In genomic region chr13:83649795-83650476, GRCm38 (mm10) we compare ENCODE assay signal across 10 mouse cellular contexts.
DNase-seq lines count a peak whose midpoint lies in the region; ATAC-seq and TF ChIP-seq lines count a peak whose summit lies in the region.
"Had no signal": no experiment of that assay in that cellular context is flagged by ENCODE, and none has a peak within 500 bp of the region (broad histone marks: within the 10 kb centered on the region; RNA-seq: fewer than 3 reads in every experiment).

No protein-coding gene starts in this region.

- H3K27ac ChIP-seq in heart, adult 2 months: peak overlapping the region; percentile 36
- H3K27ac ChIP-seq in heart, embryonic 10.5 days: no peak overlapping the region
- no peak overlapping the region; the same call in 1 of the 2 replicates for H3K27ac ChIP-seq in liver, postnatal 0 days (ENCODE audit: low read depth)
- H3K27ac ChIP-seq in midbrain, embryonic 14.5 days (replicated peaks; ENCODE audit: low read depth, low read length): no peak overlapping the region
- H3K27ac ChIP-seq: midbrain, embryonic 12.5 days had no signal

- ATAC-seq in liver, postnatal 0 days: peak; percentile 78
- ATAC-seq in midbrain, embryonic 14.5 days (ENCODE audit: low FRiP score, low TSS enrichment): no peak

- intact Hi-C loops in heart, adult 2 months (cut with DNase I): loop anchor here (5.0 to 10.0 kb wide), 3 partner anchors 33 to 1155 kb away; no protein-coding TSS in a partner anchor
- intact Hi-C loops in left cerebral cortex, postnatal 4 days (cut with DNase I): no loop called here

- WGBS in heart, adult 2 months: 74% methylated on average over 12 of the region's 12 CpGs
- WGBS in heart, embryonic 10.5 days: 78% methylated on average over 12 of the region's 12 CpGs
- WGBS in liver, postnatal 0 days (ENCODE audit: insufficient replicate concordance): 49% methylated on average over 12 of the region's 12 CpGs
- 87% methylated on average over 12 of the region's 12 CpGs for WGBS in midbrain, embryonic 14.5 days

- H3K9ac ChIP-seq in heart, adult 2 months (ENCODE audit: low read depth, low read length): no peak overlapping the region
- H3K9ac ChIP-seq in liver, postnatal 0 days (replicated peaks): no peak overlapping the region
- H3K9ac ChIP-seq in midbrain, embryonic 14.5 days (replicated peaks; ENCODE audit: low read length): no peak overlapping the region
- H3K9ac ChIP-seq: midbrain, embryonic 12.5 days had no signal

- H3K79me2 ChIP-seq in heart, adult 2 months (replicated peaks; ENCODE audit: control insufficient read depth, insufficient read depth, low read length): no peaks in the 10 kb centered on the region

- peak in 1 of 2 experiments; percentile 21 for DNase-seq in heart, adult 2 months
- no peak for DNase-seq in heart, embryonic 10.5 days (ENCODE audit: low spot score)
- DNase-seq in 416B (ENCODE audit: low read depth): peak; percentile 84
- DNase-seq in c-Kit-positive CD71-negative TER-119-negative erythroid progenitor cells, embryonic 14.5 days (ENCODE audit: low read depth): peak; percentile 40
- DNase-seq in liver, postnatal 0 days: no peak
- DNase-seq in midbrain, embryonic 14.5 days: no peak
- DNase-seq in left cerebral cortex, postnatal 4 days: no peak
- DNase-seq in testis, postnatal 14 days (ENCODE audit: low spot score): no peak
- DNase-seq: cerebellum, adult 8-10 months had no signal

- no peaks in the 10 kb centered on the region for H3K9me3 ChIP-seq in heart, embryonic 10.5 days
- no peaks in the 10 kb centered on the region for H3K9me3 ChIP-seq in liver, postnatal 0 days (ENCODE audit: low read length)
- no peaks in the 10 kb centered on the region for H3K9me3 ChIP-seq in midbrain, embryonic 14.5 days (ENCODE audit: control insufficient read depth, low read length)
- H3K9me3 ChIP-seq: midbrain, embryonic 12.5 days had no signal

- H3K27me3 ChIP-seq in heart, adult 2 months (ENCODE audit: control insufficient read depth, insufficient read depth, low read length): no peaks in the 10 kb centered on the region
- H3K27me3 ChIP-seq in heart, embryonic 10.5 days (ENCODE audit: insufficient read depth, poor library complexity, severe bottlenecking): no peaks in the 10 kb centered on the region
- no peaks in the 10 kb centered on the region for H3K27me3 ChIP-seq in liver, postnatal 0 days (ENCODE audit: insufficient read depth, low read length)
- H3K27me3 ChIP-seq in midbrain, embryonic 14.5 days (ENCODE audit: control insufficient read depth, insufficient read depth, low read length): no peaks in the 10 kb centered on the region

- TF ChIP-seq EP300 in heart, adult 2 months (IDR thresholded peaks at IDR 0.05; ENCODE audit: insufficient read depth, low read depth, low read length): no peak
- no peak for TF ChIP-seq EP300 in liver, postnatal 0 days (IDR thresholded peaks at IDR 0.05; ENCODE audit: low read depth)

- H3K4me1 ChIP-seq in heart, adult 2 months (ENCODE audit: control insufficient read depth, insufficient read depth, low read length): peaks cover 4% of the 10 kb centered on the region
- 0 out of 2 replicates have a peak, but pooled peaks cover 5% of the 10 kb centered on the region for H3K4me1 ChIP-seq in heart, embryonic 10.5 days
- H3K4me1 ChIP-seq in liver, postnatal 0 days (ENCODE audit: insufficient read depth): no peaks in the 10 kb centered on the region
- peaks cover 5% of the 10 kb centered on the region; the same call in 1 of the 2 replicates for H3K4me1 ChIP-seq in midbrain, embryonic 14.5 days (ENCODE audit: control insufficient read depth, insufficient read depth, low read length)
- H3K4me1 ChIP-seq: midbrain, embryonic 12.5 days had no signal

- no peak overlapping the region for H3K4me3 ChIP-seq in heart, adult 2 months
- H3K4me3 ChIP-seq in heart, embryonic 10.5 days: no peak overlapping the region
- no peak overlapping the region for H3K4me3 ChIP-seq in liver, postnatal 0 days (ENCODE audit: low read depth, low read length)
- no peak overlapping the region for H3K4me3 ChIP-seq in midbrain, embryonic 14.5 days (replicated peaks; ENCODE audit: low read depth, low read length)
- H3K4me3 ChIP-seq: midbrain, embryonic 12.5 days had no signal

- no peak for TF ChIP-seq POLR2A in heart, adult 2 months (IDR thresholded peaks at IDR 0.05; ENCODE audit: insufficient read depth, low read depth, low read length)

- H3K36me3 ChIP-seq in heart, adult 2 months (ENCODE audit: control insufficient read depth, insufficient read depth, low read length): peaks cover 15% of the 10 kb centered on the region
- peaks cover 7% of the 10 kb centered on the region; the same call in 1 of the 2 replicates for H3K36me3 ChIP-seq in heart, embryonic 10.5 days
- no peaks in the 10 kb centered on the region for H3K36me3 ChIP-seq in liver, postnatal 0 days (replicated peaks; ENCODE audit: insufficient read depth, low read length)
- no peaks in the 10 kb centered on the region for H3K36me3 ChIP-seq in midbrain, embryonic 14.5 days (ENCODE audit: control insufficient read depth, insufficient read depth, low read length)
- H3K36me3 ChIP-seq: midbrain, embryonic 12.5 days had no signal

- H3K4me2 ChIP-seq in liver, postnatal 0 days (ENCODE audit: low read depth, low read length): 0 out of 2 replicates have a peak overlapping the region, but pooled peaks have one; percentile 24
- H3K4me2 ChIP-seq in midbrain, embryonic 14.5 days (ENCODE audit: low read length): no peak overlapping the region
- H3K4me2 ChIP-seq: midbrain, embryonic 12.5 days had no signal

- TF ChIP-seq CTCF in heart, adult 2 months (IDR thresholded peaks at IDR 0.05): no peak
- no peak for TF ChIP-seq CTCF in liver, postnatal 0 days (IDR thresholded peaks at IDR 0.05; ENCODE audit: low read depth)

Comparison
In these comparisons a context has a peak if more than half of its experiments do, and no peak if none do; other contexts are left out.
1. DNase-seq: peak in 416B (single experiment) and c-Kit-positive CD71-negative TER-119-negative erythroid progenitor cells, embryonic 14.5 days (single experiment); none in heart, embryonic 10.5 days (single experiment), liver, postnatal 0 days (single experiment), midbrain, embryonic 14.5 days (single experiment), left cerebral cortex, postnatal 4 days (single experiment) and testis, postnatal 14 days (single experiment).